Mouse (Mus musculus) mouse embryonic stem cell (cell line): ENCODE results near the gene Rfpl4.
"Not testable (repeated sequence)": the region's sequence is repeated elsewhere in the genome, so short reads cannot be mapped to it uniquely, and the experiment has no call there.

Experiments used
- in situ Hi-C, 2 experiments: fragments of 300-500 bp; cut with MboI; formaldehyde crosslinking; loops; 1 replicate in 1 of 2; 3 replicates in 1 of 2; pipeline ENCODE4 v1.14.3; 2019 to 2020; ENCODE audit warnings: low sequenced_read_pairs in 2 of 2, low pct_unique_long_range_greater_than_20kb in 1 of 2, mixed read lengths in 1 of 2; ENCODE audit not compliant: unreplicated experiment in 1 of 2

Rfpl4 gene

GRCm38 (mm10) chr7:5116850-5117249 is at the start of gene Rfpl4:
TSS of gene Rfpl4 (minus strand) at chr7:5116950.
- in situ Hi-C loops: loop anchor here in 1 of 2 experiments (25.0 kb wide), 1 partner anchor 1020 kb away; no protein-coding TSS in a partner anchor

GRCm38 (mm10) chr7:5149570-5149969 is 32.8 kb upstream of the Rfpl4 start, which contains the start of gene Vmn1r55:
TSS of gene Vmn1r55 (minus strand) at chr7:5149670.
- in situ Hi-C loops: not testable (repeated sequence)

- in situ Hi-C loops: no loop called here
These were observed 9.0 kb upstream of the Rfpl4 start, which contains the start of gene Rasl2-9 for GRCm38 (mm10) chr7:5125549-5126406. TSS of gene Rasl2-9 (minus strand) at chr7:5125950.

- in situ Hi-C loops: no loop called here
These were observed 8.3 kb upstream of the Rfpl4 start for GRCm38 (mm10) chr7:5125078-5125477.

GRCm38 (mm10) chr7:5112701-5113100 is 4.0 kb downstream of the Rfpl4 start:
- in situ Hi-C loops: loop anchor here in 1 of 2 experiments (25.0 kb wide), 1 partner anchor 1025 kb away; no protein-coding TSS in a partner anchor

GRCm38 (mm10) chr7:5109301-5109700 is 7.4 kb downstream of the Rfpl4 start:
- in situ Hi-C loops: loop anchor here in 1 of 2 experiments (25.0 kb wide), 1 partner anchor 1028 kb away; no protein-coding TSS in a partner anchor

- in situ Hi-C loops: loop anchor here in 1 of 2 experiments (25.0 kb wide), 1 partner anchor 1029 kb away; no protein-coding TSS in a partner anchor
These were observed 8.5 kb downstream of the Rfpl4 start for GRCm38 (mm10) chr7:5108272-5108671.

- in situ Hi-C loops: loop anchor here in 1 of 2 experiments (25.0 kb wide), 1 partner anchor 1035 kb away; no protein-coding TSS in a partner anchor
These were observed 14.2 kb downstream of the Rfpl4 start for GRCm38 (mm10) chr7:5102564-5102963.

- in situ Hi-C loops: loop anchor here in 1 of 2 experiments (25.0 kb wide), 1 partner anchor 1036 kb away; no protein-coding TSS in a partner anchor
These were observed 15.6 kb downstream of the Rfpl4 start for GRCm38 (mm10) chr7:5101066-5101663.

- in situ Hi-C loops: loop anchor here in 1 of 2 experiments (25.0 kb wide), 1 partner anchor 1038 kb away; no protein-coding TSS in a partner anchor
These were observed 17.0 kb downstream of the Rfpl4 start for GRCm38 (mm10) chr7:5099796-5100195.

GRCm38 (mm10) chr7:5098769-5099168 is 18.0 kb downstream of the Rfpl4 start:
- in situ Hi-C loops: no loop called here

- in situ Hi-C loops: no loop called here
These were observed 23.8 kb downstream of the Rfpl4 start for GRCm38 (mm10) chr7:5092831-5093510.

- in situ Hi-C loops: no loop called here
These were observed 24.4 kb downstream of the Rfpl4 start for GRCm38 (mm10) chr7:5092381-5092780.

- in situ Hi-C loops: no loop called here
These were observed 25.6 kb downstream of the Rfpl4 start for GRCm38 (mm10) chr7:5091008-5091728.

- in situ Hi-C loops: no loop called here
These were observed 26.9 kb downstream of the Rfpl4 start for GRCm38 (mm10) chr7:5089853-5090252.

- in situ Hi-C loops: no loop called here
These were observed 28.9 kb downstream of the Rfpl4 start for GRCm38 (mm10) chr7:5087886-5088285.

- in situ Hi-C loops: no loop called here
These were observed 29.8 kb downstream of the Rfpl4 start for GRCm38 (mm10) chr7:5086921-5087440.

GRCm38 (mm10) chr7:5085512-5085911 is 31.2 kb downstream of the Rfpl4 start:
- in situ Hi-C loops: no loop called here
